Mouse (Mus musculus) stomach, postnatal 0 days (tissue): Measurements from ENCODE around the gene Gm45618.

Source experiments
- CTCF ChIP-seq: IDR thresholded peaks from 2 replicates; pipeline ENCODE4 v1.5.1; 2016; ENCODE audit warnings: antibody characterized with exemption, low read depth, mild to moderate bottlenecking, moderate library complexity
- EP300 ChIP-seq: optimal IDR thresholded peaks from 2 replicates; pipeline ENCODE3; 2016; ENCODE audit warnings: antibody characterized with exemption

DNA sequence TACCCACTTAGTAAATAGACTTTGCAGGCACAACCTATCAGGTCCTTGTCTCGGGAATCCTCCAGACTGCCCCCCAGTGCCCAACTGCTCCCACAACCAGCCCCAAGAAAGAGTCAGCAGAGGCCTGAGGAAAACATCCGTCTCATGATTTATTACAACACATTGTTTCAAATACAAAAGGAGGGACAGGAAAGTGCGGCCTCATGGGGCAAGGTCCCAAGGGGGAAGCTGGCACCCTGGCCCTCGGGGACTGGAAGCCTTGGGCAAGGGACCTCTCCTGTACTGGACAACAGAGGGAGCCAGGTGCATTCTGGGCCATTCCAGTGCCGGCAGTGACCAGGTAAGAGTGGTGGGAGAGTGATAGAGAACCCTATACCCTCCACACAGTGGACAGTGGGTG, 41.2 kb downstream of the Gm45618 start:
- no peak for TF ChIP-seq CTCF
- TF ChIP-seq EP300 = no peak
